Mouse (Mus musculus) left cerebral cortex, adult 2 months (tissue): ENCODE data around the gene Ahdc1. TPM values are rescaled to one million over a fixed set of nuclear protein-coding genes. Genes with fewer than 3 reads are reported as not detected.
"Not testable (repeated sequence)": the region's sequence is repeated elsewhere in the genome, so short reads cannot be mapped to it uniquely, and the experiment has no call there.

Experiments used
- DNase-seq, 2 experiments: peaks; one replicate each; pipeline ENCODE4 v3.0.0; 2021 to 2022; ENCODE audit warnings: low spot score in 2 of 2, mixed read lengths in 1 of 2; ENCODE audit errors: extremely low spot score in 1 of 2
- H3K27ac ChIP-seq: fragments of 200-600 bp; 2 replicates; pipeline ENCODE4 v1.8.1; 2022
- H3K4me3 ChIP-seq: fragments of 200-600 bp; 2 replicates; pipeline ENCODE4 v1.8.1; 2022
- CTCF ChIP-seq: fragments of 200-600 bp; IDR thresholded peaks from 2 replicates; pipeline ENCODE4 v1.8.1; 2022; ENCODE audit warnings: antibody characterized with exemption, mild to moderate bottlenecking, moderate library complexity
- intact Hi-C: fragments of 180-260 bp; cut with DNase I; formaldehyde crosslinking; loops from one replicate; pipeline ENCODE4 v1.15.1; 2025
- total RNA-seq, 2 experiments: library from RNA; stranded (reverse); gene quantifications; 2 replicates each; pipeline ENCODE4 v1.2.3; 2021

The Ahdc1 gene
- total RNA-seq, 2 experiments from 2014 or later: 108 to 132 TPM

GRCm38 (mm10) chr4:133087177-133087714 lies 76.2 kb downstream of the Ahdc1 start:
- Histone ChIP-seq H3K4me3 (no peak overlapping the region), H3K27ac (peak overlapping the region; percentile 63)
- no peak for DNase-seq
- no peak for TF ChIP-seq CTCF
- intact Hi-C loops: no loop called here

GRCm38 (mm10) chr4:133087835-133088234 lies 76.8 kb downstream of the Ahdc1 start:
- Histone ChIP-seq H3K27ac (peak overlapping the region; percentile 63), H3K4me3 (no peak overlapping the region)
- DNase-seq: no peak
- TF ChIP-seq CTCF: no peak
- intact Hi-C loops: no loop called here

- no peak for TF ChIP-seq CTCF
- intact Hi-C loops: no loop called here
- Histone ChIP-seq H3K27ac (no peak overlapping the region), H3K4me3 (no peak overlapping the region)
- no peak for DNase-seq
Observed at GRCm38 (mm10) chr4:133089319-133089718, 78.3 kb downstream of the Ahdc1 start.

GRCm38 (mm10) chr4:133089802-133090201 lies 78.7 kb downstream of the Ahdc1 start:
- no peak for DNase-seq
- Histone ChIP-seq H3K27ac (peak overlapping the region; percentile 78; the same call in 1 of the 2 replicates), H3K4me3 (no peak overlapping the region)
- intact Hi-C loops: no loop called here
- no peak for TF ChIP-seq CTCF

- peak overlapping the region; percentile 78 for H3K27ac ChIP-seq
- DNase-seq: no peak
- no peak for TF ChIP-seq CTCF
- intact Hi-C loops: no loop called here
- H3K4me3 ChIP-seq: no peak overlapping the region
Observed at GRCm38 (mm10) chr4:133090276-133090719, 79.2 kb downstream of the Ahdc1 start.

- Histone ChIP-seq H3K4me3 (no peak overlapping the region), H3K27ac (peak overlapping the region; percentile 78)
- no peak for DNase-seq
- no peak for TF ChIP-seq CTCF
- intact Hi-C loops: no loop called here
Observed at GRCm38 (mm10) chr4:133090720-133091458, 79.8 kb downstream of the Ahdc1 start.

- peak overlapping the region; percentile 83 for H3K27ac ChIP-seq
- no peak for DNase-seq
- intact Hi-C loops: no loop called here
- no peak overlapping the region for H3K4me3 ChIP-seq
- no peak for TF ChIP-seq CTCF
Observed at GRCm38 (mm10) chr4:133091459-133091785, 80.4 kb downstream of the Ahdc1 start.

GRCm38 (mm10) chr4:133092453-133092901 lies 81.4 kb downstream of the Ahdc1 start:
- intact Hi-C loops: no loop called here
- peak overlapping the region; percentile 83 for H3K27ac ChIP-seq
- no peak; the same call in 1 of the 2 replicates for TF ChIP-seq CTCF
- H3K4me3 ChIP-seq: peak overlapping the region; percentile 26
- peak in 1 of 2 experiments; percentile 54 for DNase-seq

GRCm38 (mm10) chr4:133093056-133093455 lies 82.0 kb downstream of the Ahdc1 start:
- no peak for DNase-seq
- Histone ChIP-seq H3K27ac (peak overlapping the region; percentile 83), H3K4me3 (no peak overlapping the region)
- no peak for TF ChIP-seq CTCF
- intact Hi-C loops: no loop called here

- no peak for TF ChIP-seq CTCF
- Histone ChIP-seq H3K27ac (peak overlapping the region; percentile 83), H3K4me3 (no peak overlapping the region)
- DNase-seq: no peak
- intact Hi-C loops: no loop called here
Observed at GRCm38 (mm10) chr4:133093481-133094033, 82.5 kb downstream of the Ahdc1 start.

- TF ChIP-seq CTCF: no peak
- intact Hi-C loops: no loop called here
- Histone ChIP-seq H3K4me3 (no peak overlapping the region), H3K27ac (peak overlapping the region; percentile 36)
- DNase-seq: no peak
Observed at GRCm38 (mm10) chr4:133094255-133094654, 83.2 kb downstream of the Ahdc1 start.

- H3K4me3 ChIP-seq: 0 out of 2 replicates have a peak overlapping the region, but pooled peaks have one; percentile 9
- peak in 1 of 2 experiments; percentile 62 for DNase-seq
Observed at GRCm38 (mm10) chr4:133094936-133095733, 84.1 kb downstream of the Ahdc1 start.

GRCm38 (mm10) chr4:133095734-133096065 lies 84.6 kb downstream of the Ahdc1 start:
- intact Hi-C loops: not testable (repeated sequence)

More at GRCm38 (mm10) chr4:133094936-133095733, 84.1 kb downstream of the Ahdc1 start:
- intact Hi-C loops: no loop called here
- TF ChIP-seq CTCF: no peak
- peak overlapping the region; percentile 36 for H3K27ac ChIP-seq

GRCm38 (mm10) chr4:133096671-133097070 lies 85.6 kb downstream of the Ahdc1 start:
- intact Hi-C loops, H3K27ac ChIP-seq, DNase-seq: not testable (repeated sequence)
- H3K4me3 ChIP-seq: peak overlapping the region; percentile 43

More at GRCm38 (mm10) chr4:133095734-133096065, 84.6 kb downstream of the Ahdc1 start:
- not testable (repeated sequence) for DNase-seq, H3K4me3 ChIP-seq
- H3K27ac ChIP-seq: peak overlapping the region; percentile 36
